Mouse (Mus musculus): ENCODE results near the gene BC025446. TPM values are rescaled to one million over a fixed set of nuclear protein-coding genes. Genes with fewer than 3 reads are reported as not detected.

The BC025446 gene
- polyA plus RNA-seq, 1 experiment from 2014 or later: 0.44 TPM

GRCm38 (mm10) chr15:75271891-75272290 is 55.7 kb downstream of the BC025446 start:
- no peaks in the 10 kb centered on the region for H3K4me1 ChIP-seq (replicated peaks; ENCODE audit: control insufficient read depth, insufficient read depth)
- H3K27me3 ChIP-seq (ENCODE audit: control insufficient read depth, insufficient read depth, low read length): no peaks in the 10 kb centered on the region
- no peak for ATAC-seq (ENCODE audit: low FRiP score, low TSS enrichment)

More at GRCm38 (mm10) chr15:75271891-75272290, 55.7 kb downstream of the BC025446 start:
- Histone ChIP-seq H3K9me3 (ENCODE audit: control insufficient read depth, low read length) (no peaks in the 10 kb centered on the region), H3K4me3 (ENCODE audit: low read depth, low read length) (no peak overlapping the region), H3K4me2 (replicated peaks; ENCODE audit: low read depth) (no peak overlapping the region), H3K9ac (ENCODE audit: low read length) (no peak overlapping the region), H3K27ac (replicated peaks) (no peak overlapping the region), H3K36me3 (ENCODE audit: control insufficient read depth, insufficient read depth, low read length) (no peaks in the 10 kb centered on the region)
- DNase-seq (ENCODE audit: low spot score): no peak
- WGBS: 59% methylated on average over 3 of the region's 3 CpGs
- no peak for TF ChIP-seq CTCF (IDR thresholded peaks at IDR 0.05; ENCODE audit: low read depth)
- no peak for TF ChIP-seq EP300 (optimal IDR thresholded peaks at IDR 0.05)

Other genes starting within 250 kb of the BC025446 start
- gene Ly6i, start 232.9 kb upstream of the BC025446 start, polyA plus RNA-seq (2015; fragmentation: Nextera tagmentation; extraction: Ambion mirVana): not detected in 2 replicates
- 23.4 and 25.5 TPM in 2 replicates for gene Ly6a, start 218.3 kb upstream of the BC025446 start, polyA plus RNA-seq (2015; fragmentation: Nextera tagmentation; extraction: Ambion mirVana)
- gene Ly6c1, start 167.5 kb upstream of the BC025446 start, polyA plus RNA-seq (2015; fragmentation: Nextera tagmentation; extraction: Ambion mirVana): 34.4 and 37.0 TPM in 2 replicates
- gene Ly6c2, start 104.4 kb upstream of the BC025446 start, polyA plus RNA-seq (2015; fragmentation: Nextera tagmentation; extraction: Ambion mirVana): 1.0 and 1.6 TPM in 2 replicates
- gene Ly6g, start 61.1 kb upstream of the BC025446 start, polyA plus RNA-seq (2015; fragmentation: Nextera tagmentation; extraction: Ambion mirVana): not detected in 2 replicates
- not detected in 2 replicates for gene Ly6f, start 52.0 kb downstream of the BC025446 start, polyA plus RNA-seq (2015; fragmentation: Nextera tagmentation; extraction: Ambion mirVana)

All from stomach, postnatal 0 days (tissue).